Mouse (Mus musculus): ENCODE measurements around the gene Mms19. TPM values are rescaled to one million over a fixed set of nuclear protein-coding genes. Genes with fewer than 3 reads are reported as not detected.

The Mms19 gene
- polyA plus RNA-seq, 1 experiment from 2014 or later, result 30.8 TPM

DNA sequence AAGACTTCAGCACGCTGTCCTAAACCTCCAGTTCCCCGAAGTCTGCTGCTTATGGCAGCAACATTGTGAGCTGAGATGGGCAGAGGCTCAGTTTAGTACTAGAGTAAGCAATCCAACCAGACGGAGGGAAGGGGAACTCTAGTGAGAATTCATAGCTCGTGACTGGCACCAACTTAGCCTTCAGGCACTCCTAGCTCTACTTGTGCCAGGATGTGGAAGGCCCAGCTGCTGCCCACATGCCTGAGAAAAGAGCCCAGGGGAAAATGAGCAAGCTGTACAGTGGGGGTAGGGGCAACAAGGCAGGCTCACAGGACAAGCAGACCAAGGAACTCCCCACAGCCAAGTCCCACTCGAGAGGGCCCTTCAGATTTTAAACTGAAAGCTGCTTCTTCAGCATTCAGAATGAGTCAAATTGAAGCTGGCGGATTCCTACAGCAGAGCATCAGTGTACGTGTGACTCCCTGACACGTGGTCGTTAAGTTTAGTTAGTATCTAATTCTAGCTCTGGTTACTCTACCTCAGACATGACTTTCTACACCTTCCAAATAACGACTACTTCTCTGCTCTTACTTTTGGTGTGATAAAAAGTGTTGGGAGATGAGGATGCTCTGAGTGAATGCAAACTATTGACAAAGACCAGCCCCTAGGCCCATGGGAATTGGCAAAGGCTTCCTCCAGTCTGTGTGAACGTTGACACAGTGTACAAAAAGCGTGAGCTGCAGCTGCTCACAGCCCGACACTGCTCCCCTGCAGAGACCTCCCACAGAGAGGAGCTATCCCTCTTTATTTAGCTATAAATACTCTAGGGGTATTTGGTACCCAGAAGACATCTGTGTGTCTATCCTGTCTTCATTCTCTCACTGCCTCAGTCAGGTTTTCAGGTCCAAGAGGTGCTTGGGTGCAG, 6.8 kb downstream of the Mms19 start:
- no peak overlapping the region for H3K4me2 ChIP-seq (ENCODE audit: low read length)
- DNase-seq (ENCODE audit: low spot score) (peak; percentile 32), ATAC-seq (no peak)
- H3K4me1 ChIP-seq (ENCODE audit: control insufficient read depth, insufficient read depth, low read length), result no peaks in the 10 kb centered on the region
- no peaks in the 10 kb centered on the region for H3K9me3 ChIP-seq (replicated peaks; ENCODE audit: control insufficient read depth, low read length)
- WGBS, result 58% methylated on average over 13 of the region's 13 CpGs
- H3K27me3 ChIP-seq (replicated peaks; ENCODE audit: control insufficient read depth, insufficient read depth, low read length), result no peaks in the 10 kb centered on the region
- no peak overlapping the region for H3K9ac ChIP-seq (ENCODE audit: low read length)
- H3K27ac ChIP-seq (ENCODE audit: low read depth, low read length), result no peak overlapping the region
- no peak overlapping the region for H3K4me3 ChIP-seq (ENCODE audit: low read depth, low read length)
- peaks cover 3% of the 10 kb centered on the region; the same call in 1 of the 2 replicates for H3K36me3 ChIP-seq (ENCODE audit: control insufficient read depth, insufficient read depth, low read length)

DNA sequence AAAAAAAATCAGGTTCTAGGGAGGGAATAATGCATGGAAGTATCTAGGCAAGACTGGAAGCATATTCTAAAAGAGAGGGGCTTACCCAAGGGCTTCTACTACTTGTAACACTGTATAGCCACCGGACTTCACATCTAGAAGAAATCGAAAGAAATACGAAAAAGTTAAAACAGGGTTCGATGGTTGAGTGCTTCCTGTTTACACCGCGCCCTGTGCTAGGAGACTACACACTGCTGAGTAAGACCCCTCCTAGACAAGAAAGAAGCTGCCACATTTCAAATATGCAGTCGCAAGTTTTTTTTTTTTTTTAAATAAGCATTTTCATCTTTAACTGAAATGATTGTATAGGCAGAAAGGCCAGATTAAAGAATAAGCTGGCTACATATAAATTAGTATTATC, 11.3 kb downstream of the Mms19 start:
- ATAC-seq (no peak), DNase-seq (ENCODE audit: low spot score) (no peak)
- Histone ChIP-seq H3K36me3 (ENCODE audit: control insufficient read depth, insufficient read depth, low read length) (peaks cover 43% of the 10 kb centered on the region), H3K27ac (ENCODE audit: low read depth, low read length) (no peak overlapping the region), H3K9ac (ENCODE audit: low read length) (no peak overlapping the region), H3K4me1 (ENCODE audit: control insufficient read depth, insufficient read depth, low read length) (no peaks in the 10 kb centered on the region), H3K4me2 (ENCODE audit: low read length) (no peak overlapping the region), H3K9me3 (replicated peaks; ENCODE audit: control insufficient read depth, low read length) (no peaks in the 10 kb centered on the region), H3K4me3 (ENCODE audit: low read depth, low read length) (no peak overlapping the region), H3K27me3 (replicated peaks; ENCODE audit: control insufficient read depth, insufficient read depth, low read length) (no peaks in the 10 kb centered on the region)
- WGBS, result 95% methylated on average over 7 of the region's 7 CpGs

DNA sequence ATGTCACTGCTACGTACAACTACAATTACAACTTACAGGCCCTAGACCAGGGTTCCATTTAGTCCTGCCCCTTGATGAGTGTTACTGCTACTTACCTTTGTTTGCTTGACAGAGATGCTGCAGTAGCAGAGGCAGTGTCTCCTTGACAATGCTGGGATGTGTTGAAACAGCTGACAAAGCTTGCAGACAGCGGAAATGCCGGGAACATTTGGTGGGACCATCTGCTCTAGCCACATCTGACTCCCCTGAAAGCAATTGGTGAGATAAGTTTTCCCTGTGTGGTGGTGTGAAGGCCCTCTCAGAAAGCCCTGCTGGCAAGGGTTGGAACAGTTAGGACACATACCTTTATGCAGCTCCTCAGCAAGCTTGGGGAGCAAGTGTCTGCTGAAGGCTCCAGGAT, 27.4 kb downstream of the Mms19 start:
- no peaks in the 10 kb centered on the region for H3K27me3 ChIP-seq (replicated peaks; ENCODE audit: control insufficient read depth, insufficient read depth, low read length)
- H3K9me3 ChIP-seq (replicated peaks; ENCODE audit: control insufficient read depth, low read length), result no peaks in the 10 kb centered on the region
- ATAC-seq (no peak), DNase-seq (ENCODE audit: low spot score) (no peak)
- 91% methylated on average over 3 of the region's 3 CpGs for WGBS
- no peaks in the 10 kb centered on the region for H3K4me1 ChIP-seq (ENCODE audit: control insufficient read depth, insufficient read depth, low read length)
- no peak overlapping the region for H3K4me3 ChIP-seq (ENCODE audit: low read depth, low read length)
- no peak overlapping the region for H3K4me2 ChIP-seq (ENCODE audit: low read length)
- no peak overlapping the region for H3K9ac ChIP-seq (ENCODE audit: low read length)
- H3K27ac ChIP-seq (ENCODE audit: low read depth, low read length), result no peak overlapping the region
- H3K36me3 ChIP-seq (ENCODE audit: control insufficient read depth, insufficient read depth, low read length), result peaks cover 98% of the 10 kb centered on the region

DNA sequence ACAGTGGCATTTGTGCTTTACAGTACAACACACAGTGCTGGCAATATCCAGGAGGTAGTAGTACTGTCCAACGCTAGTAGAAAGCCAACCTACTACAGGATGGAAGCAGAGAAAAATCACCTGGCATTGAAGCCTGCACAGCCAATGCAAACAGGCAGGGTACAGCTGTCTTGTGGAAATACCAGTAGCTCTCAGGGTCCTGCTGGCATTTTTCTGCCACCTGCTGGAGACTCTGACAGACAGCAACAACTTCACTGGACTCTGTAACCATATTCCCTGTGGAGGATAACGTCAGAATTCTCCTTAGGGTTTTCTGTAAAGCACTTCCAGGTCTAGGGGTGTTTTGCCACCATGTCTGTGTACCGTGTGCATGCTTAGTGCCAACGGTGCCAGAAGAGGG, 28.7 kb downstream of the Mms19 start:
- Histone ChIP-seq H3K27me3 (replicated peaks; ENCODE audit: control insufficient read depth, insufficient read depth, low read length) (no peaks in the 10 kb centered on the region), H3K27ac (ENCODE audit: low read depth, low read length) (no peak overlapping the region), H3K4me3 (ENCODE audit: low read depth, low read length) (no peak overlapping the region), H3K36me3 (ENCODE audit: control insufficient read depth, insufficient read depth, low read length) (peaks cover 98% of the 10 kb centered on the region), H3K9me3 (replicated peaks; ENCODE audit: control insufficient read depth, low read length) (no peaks in the 10 kb centered on the region), H3K4me2 (ENCODE audit: low read length) (no peak overlapping the region), H3K4me1 (ENCODE audit: control insufficient read depth, insufficient read depth, low read length) (no peaks in the 10 kb centered on the region), H3K9ac (ENCODE audit: low read length) (no peak overlapping the region)
- DNase-seq (ENCODE audit: low spot score), result peak; percentile 31
- ATAC-seq, result no peak
- WGBS, result 83% methylated on average over 4 of the region's 4 CpGs

DNA sequence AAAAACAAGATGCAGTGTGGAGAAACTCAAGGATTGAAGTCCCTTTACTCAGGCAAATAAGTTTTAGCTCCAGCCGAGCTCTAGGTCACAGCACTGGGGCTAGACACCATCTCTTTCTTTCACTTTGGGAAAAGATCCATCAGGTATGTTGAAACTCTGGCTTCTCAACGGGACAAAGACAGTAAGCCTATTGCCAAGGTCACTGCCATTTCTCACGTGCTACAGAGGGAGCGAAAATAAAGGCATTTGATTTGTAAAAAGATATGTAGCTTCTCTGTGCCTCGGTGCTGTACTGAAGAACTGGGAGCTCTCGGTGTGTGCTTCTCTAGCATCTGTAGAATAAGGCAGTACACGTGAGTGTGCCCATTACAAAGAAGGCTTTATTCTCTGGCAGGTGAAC, 37.1 kb downstream of the Mms19 start:
- no peak overlapping the region for H3K4me3 ChIP-seq (ENCODE audit: low read depth, low read length)
- no peaks in the 10 kb centered on the region for H3K9me3 ChIP-seq (replicated peaks; ENCODE audit: control insufficient read depth, low read length)
- H3K36me3 ChIP-seq (ENCODE audit: control insufficient read depth, insufficient read depth, low read length), result peaks cover 94% of the 10 kb centered on the region
- H3K4me2 ChIP-seq (ENCODE audit: low read length), result no peak overlapping the region
- H3K9ac ChIP-seq (ENCODE audit: low read length), result no peak overlapping the region
- no peaks in the 10 kb centered on the region for H3K27me3 ChIP-seq (replicated peaks; ENCODE audit: control insufficient read depth, insufficient read depth, low read length)
- DNase-seq (ENCODE audit: low spot score) (no peak), ATAC-seq (no peak)
- H3K27ac ChIP-seq (ENCODE audit: low read depth, low read length), result no peak overlapping the region
- 92% methylated on average over 7 of the region's 7 CpGs for WGBS
- no peaks in the 10 kb centered on the region for H3K4me1 ChIP-seq (ENCODE audit: control insufficient read depth, insufficient read depth, low read length)

DNA sequence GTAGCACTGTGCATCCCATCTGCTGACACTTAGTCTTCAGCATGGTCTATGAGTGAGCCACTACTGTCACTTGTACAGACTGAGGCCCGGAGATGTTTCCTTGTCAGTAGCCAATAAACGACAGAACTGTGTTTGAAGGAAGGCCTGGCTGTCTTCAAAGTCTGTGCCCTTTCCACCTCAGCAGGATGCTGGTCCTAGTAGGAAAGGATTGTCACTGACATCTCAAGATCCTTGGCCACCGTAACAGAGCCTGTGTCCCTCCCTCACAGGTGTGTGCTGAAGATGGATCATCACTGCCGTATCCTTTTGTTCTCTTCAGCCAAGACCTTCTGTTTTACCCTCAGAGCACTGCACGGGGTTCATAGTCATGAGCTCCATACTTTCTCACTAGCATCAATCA, 42.4 kb downstream of the Mms19 start:
- peaks cover 12% of the 10 kb centered on the region for H3K4me1 ChIP-seq (ENCODE audit: control insufficient read depth, insufficient read depth, low read length)
- no peak overlapping the region for H3K4me3 ChIP-seq (ENCODE audit: low read depth, low read length)
- no peak for ATAC-seq
- no peak overlapping the region for H3K4me2 ChIP-seq (ENCODE audit: low read length)
- 94% methylated on average over 5 of the region's 5 CpGs for WGBS
- no peak overlapping the region for H3K27ac ChIP-seq (ENCODE audit: low read depth, low read length)
- no peaks in the 10 kb centered on the region for H3K27me3 ChIP-seq (replicated peaks; ENCODE audit: control insufficient read depth, insufficient read depth, low read length)
- no peaks in the 10 kb centered on the region for H3K9me3 ChIP-seq (replicated peaks; ENCODE audit: control insufficient read depth, low read length)
- DNase-seq (ENCODE audit: low spot score), result no peak
- H3K9ac ChIP-seq (ENCODE audit: low read length), result no peak overlapping the region
- peaks cover 66% of the 10 kb centered on the region for H3K36me3 ChIP-seq (ENCODE audit: control insufficient read depth, insufficient read depth, low read length)

DNA sequence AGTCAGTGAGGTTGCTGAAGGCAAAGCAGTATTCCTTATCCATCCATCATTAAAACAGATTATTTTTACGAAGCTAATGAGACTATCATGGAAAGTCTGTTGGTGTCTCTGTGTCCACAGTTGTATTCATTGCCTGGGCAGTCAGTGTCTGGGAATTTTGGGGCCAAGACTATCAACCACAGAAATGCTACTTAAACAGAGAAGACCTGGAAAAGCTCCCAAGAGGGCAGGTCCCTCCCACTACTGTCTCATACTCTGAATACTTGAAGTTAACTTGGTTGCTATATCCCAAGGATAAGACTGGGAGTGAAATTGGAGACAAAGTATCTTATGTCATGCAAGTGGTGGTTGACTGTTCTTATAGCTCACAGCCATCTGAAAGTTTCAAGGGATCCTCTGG, 45.0 kb downstream of the Mms19 start:
- Histone ChIP-seq H3K27me3 (replicated peaks; ENCODE audit: control insufficient read depth, insufficient read depth, low read length) (no peaks in the 10 kb centered on the region), H3K4me3 (ENCODE audit: low read depth, low read length) (no peak overlapping the region), H3K9me3 (replicated peaks; ENCODE audit: control insufficient read depth, low read length) (no peaks in the 10 kb centered on the region), H3K27ac (ENCODE audit: low read depth, low read length) (no peak overlapping the region), H3K9ac (ENCODE audit: low read length) (no peak overlapping the region), H3K36me3 (ENCODE audit: control insufficient read depth, insufficient read depth, low read length) (peaks cover 46% of the 10 kb centered on the region), H3K4me1 (ENCODE audit: control insufficient read depth, insufficient read depth, low read length) (peaks cover 18% of the 10 kb centered on the region), H3K4me2 (ENCODE audit: low read length) (no peak overlapping the region)
- WGBS, result 94% methylated on average over 1 of the region's 1 CpGs
- DNase-seq (ENCODE audit: low spot score), result no peak
- no peak for ATAC-seq

DNA sequence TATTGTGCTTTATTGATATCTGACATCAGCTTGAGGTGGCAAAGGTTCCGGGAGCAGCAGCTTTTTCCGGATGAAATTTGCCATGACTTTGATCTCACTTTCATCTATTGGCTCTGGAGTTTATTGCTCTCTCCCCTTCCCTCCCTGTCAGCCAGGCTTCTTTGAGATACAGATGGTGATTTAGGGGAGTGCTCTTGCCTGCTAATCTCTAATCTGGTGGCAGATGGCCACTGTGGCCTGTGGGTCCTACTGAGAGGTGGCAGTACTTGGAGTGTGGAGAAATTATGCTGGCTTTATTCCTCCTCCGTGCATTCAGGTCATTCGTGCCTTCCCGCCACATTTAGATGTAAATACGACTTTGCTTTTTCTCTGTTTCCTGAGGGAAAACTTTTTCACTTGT, 46.8 kb downstream of the Mms19 start:
- WGBS, result 43% methylated on average over 6 of the region's 6 CpGs
- no peak for DNase-seq (ENCODE audit: low spot score)

More for the DNA sequence above, 46.8 kb downstream of the Mms19 start:
- ATAC-seq, result no peak
- H3K9ac ChIP-seq (ENCODE audit: low read length), result peak overlapping the region; percentile 84
- H3K4me3 ChIP-seq (ENCODE audit: low read depth, low read length), result peak overlapping the region; percentile 81
- no peaks in the 10 kb centered on the region for H3K27me3 ChIP-seq (replicated peaks; ENCODE audit: control insufficient read depth, insufficient read depth, low read length)
- H3K4me2 ChIP-seq (ENCODE audit: low read length), result peak overlapping the region; percentile 86
- H3K27ac ChIP-seq (ENCODE audit: low read depth, low read length), result no peak overlapping the region
- H3K9me3 ChIP-seq (replicated peaks; ENCODE audit: control insufficient read depth, low read length), result no peaks in the 10 kb centered on the region
- H3K36me3 ChIP-seq (ENCODE audit: control insufficient read depth, insufficient read depth, low read length), result peaks cover 39% of the 10 kb centered on the region
- peaks cover 18% of the 10 kb centered on the region for H3K4me1 ChIP-seq (ENCODE audit: control insufficient read depth, insufficient read depth, low read length)
